Mouse (Mus musculus) natural killer cell, adult 2 months (primary cell): ENCODE measurements around the gene Wdsub1.

ENCODE experiments used
- DNase-seq, 2 experiments: peaks; one replicate each; pipeline ENCODE4 v3.0.0; 2022; ENCODE audit warnings: low spot score in 2 of 2

The Wdsub1 gene

GRCm38 (mm10) chr2:59806038-59806437 is 76.4 kb downstream of the Wdsub1 start:
- no peak for DNase-seq

DNA sequence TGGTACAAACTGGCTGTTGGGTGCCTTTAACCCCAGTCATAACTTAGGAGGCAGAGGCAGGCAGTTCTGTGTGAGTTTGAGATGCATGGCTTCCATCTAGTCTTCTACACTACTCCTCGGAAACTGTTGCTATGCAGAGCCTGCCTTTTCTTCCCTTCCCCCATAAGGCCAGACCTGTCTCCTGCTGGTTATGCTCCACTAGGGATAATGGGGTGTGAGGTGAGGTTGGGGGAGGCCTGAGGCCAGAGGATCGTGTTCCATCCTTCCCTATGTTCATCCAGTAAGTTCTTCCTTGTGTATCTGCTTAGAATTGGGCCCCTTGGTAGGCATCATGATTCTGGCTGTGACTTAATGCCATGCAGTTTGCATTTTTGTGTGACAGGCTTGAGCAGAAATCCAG is 76.8 kb downstream of the Wdsub1 start:
- no peak for DNase-seq

DNA sequence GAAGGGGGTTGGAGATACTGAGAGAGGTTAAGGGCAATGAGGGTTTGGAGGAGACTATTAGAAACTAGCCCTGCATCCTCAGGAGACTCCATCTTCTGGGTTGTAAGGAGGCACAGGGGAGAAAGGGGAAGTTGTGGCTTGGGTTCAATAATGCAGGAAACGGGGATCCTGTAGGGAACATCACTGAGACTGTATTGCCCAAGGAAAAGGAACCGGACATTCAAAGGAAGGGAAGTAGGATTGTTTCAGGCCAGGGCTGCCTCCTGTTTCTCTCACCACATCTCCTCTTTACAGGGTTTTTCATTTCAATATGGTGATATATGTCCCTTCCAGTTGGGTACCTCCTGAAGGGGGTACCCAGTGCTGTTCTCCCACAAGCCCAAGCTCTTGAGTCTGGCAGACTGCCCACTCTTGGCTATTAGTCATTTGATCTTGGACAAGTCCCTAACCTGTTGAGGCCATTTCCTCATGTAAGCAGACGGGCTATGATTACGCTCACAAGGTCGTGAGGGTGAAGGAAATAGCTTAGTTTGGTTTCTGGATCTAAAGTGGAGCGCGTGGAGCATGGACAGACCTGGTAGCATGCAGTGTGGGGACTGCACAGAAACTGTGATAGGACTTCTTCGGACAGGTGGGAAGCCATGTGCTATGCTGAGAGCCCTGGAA is 79.5 kb downstream of the Wdsub1 start:
- no peak for DNase-seq
